Mouse (Mus musculus) forebrain, embryonic 11.5 days (tissue): ENCODE measurements around the gene Tsga10ip. TPM values are rescaled to one million over a fixed set of nuclear protein-coding genes. Genes with fewer than 3 reads are reported as not detected.

ENCODE experiments used
- ATAC-seq: fragments of 200-750 bp; cut with Nextera tagmentation; replicated peaks from 2 replicates; pipeline ENCODE4 v1.8.0; 2017; ENCODE audit warnings: moderate TSS enrichment; ENCODE audit not compliant: low FRiP score
- DNase-seq: peaks from one replicate; pipeline ENCODE4 v3.0.0-alpha.2; 2017; ENCODE audit warnings: low spot score
- H3K27ac ChIP-seq: fragments of 300-500 bp; sonication (generic); 2 replicates; pipeline ENCODE4 v1.5.1; 2014; ENCODE audit warnings: low read depth, low read length
- H3K27me3 ChIP-seq: fragments of 300-500 bp; sonication (generic); 2 replicates; pipeline ENCODE4 v1.6.1; 2014; ENCODE audit warnings: mild to moderate bottlenecking, low read length, mixed read lengths; ENCODE audit not compliant: control insufficient read depth, insufficient read depth
- H3K36me3 ChIP-seq: fragments of 300-500 bp; sonication (generic); 2 replicates; pipeline ENCODE4 v1.6.1; 2014; ENCODE audit warnings: mild to moderate bottlenecking, low read length, moderate library complexity, mixed read lengths; ENCODE audit not compliant: control insufficient read depth, insufficient read depth
- H3K4me1 ChIP-seq: fragments of 300-500 bp; sonication (generic); replicated peaks from 2 replicates; pipeline ENCODE4 v1.6.1; 2014; ENCODE audit warnings: low read length, mixed read lengths; ENCODE audit not compliant: control insufficient read depth, insufficient read depth
- H3K4me2 ChIP-seq: fragments of 300-500 bp; sonication (generic); 2 replicates; pipeline ENCODE4 v1.6.1; 2014; ENCODE audit warnings: low read depth, mild to moderate bottlenecking, low read length, moderate library complexity, mixed read lengths; ENCODE audit not compliant: severe bottlenecking
- H3K4me3 ChIP-seq: fragments of 300-500 bp; sonication (generic); 2 replicates; pipeline ENCODE4 v1.5.1; 2014; ENCODE audit warnings: low read depth, low read length
- H3K9ac ChIP-seq: fragments of 300-500 bp; sonication (generic); 2 replicates; pipeline ENCODE4 v1.6.1; 2014; ENCODE audit warnings: low read length
- H3K9me3 ChIP-seq: fragments of 300-500 bp; sonication (generic); 2 replicates; pipeline ENCODE4 v1.6.1; 2016; ENCODE audit warnings: low read length, mixed read lengths; ENCODE audit not compliant: control insufficient read depth
- WGBS: fragments of 180-500 bp; shearing (Covaris S2); extraction: QIAGEN DNeasy Blood & Tissue Kit; methylation state at CpG from one replicate; pipeline ENCODE4 v1.1.7; 2014; 5-methylcytosine and 5-hydroxymethylcytosine counted together
- polyA plus RNA-seq: library from polyadenylated mRNA; unstranded; fragments of >200 nt; fragmentation: Nextera tagmentation; extraction: Ambion mirVana; gene quantifications from 2 replicates; pipeline ENCODE4 v1.2.1, GENCODE M21; 2014

Tsga10ip gene
- polyA plus RNA-seq, 1 experiment from 2014 or later = not detected

DNA sequence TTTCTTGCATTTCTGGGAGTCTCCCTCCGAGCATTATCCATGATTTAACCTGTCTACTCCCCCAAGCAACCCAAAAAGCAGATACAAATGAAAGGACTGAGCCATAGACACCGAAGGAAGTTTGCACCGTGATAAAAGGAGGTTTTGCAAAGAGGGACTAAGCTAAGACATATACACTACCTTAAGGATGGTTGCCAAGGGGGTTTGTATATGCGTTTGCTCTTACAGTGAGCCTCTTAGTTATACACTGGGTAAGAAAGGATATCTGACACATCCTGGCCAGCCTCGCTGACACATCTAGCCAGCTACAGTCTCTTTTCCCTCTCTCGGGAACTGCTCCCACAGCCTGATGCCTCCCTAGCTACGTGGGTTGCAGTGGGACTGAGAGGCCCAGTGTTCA lies 31.6 kb upstream of the Tsga10ip start:
- Histone ChIP-seq H3K27me3 (no peaks in the 10 kb centered on the region; the same call in 1 of the 2 replicates), H3K4me1 (peaks cover 4% of the 10 kb centered on the region; the same call in 1 of the 2 replicates), H3K9me3 (no peaks in the 10 kb centered on the region), H3K4me2 (no peak overlapping the region), H3K9ac (no peak overlapping the region; the same call in 1 of the 2 replicates), H3K4me3 (no peak overlapping the region), H3K36me3 (no peaks in the 10 kb centered on the region), H3K27ac (no peak overlapping the region)
- no peak for ATAC-seq
- WGBS = 74% methylated on average over 7 of the region's 7 CpGs
- DNase-seq = no peak

DNA sequence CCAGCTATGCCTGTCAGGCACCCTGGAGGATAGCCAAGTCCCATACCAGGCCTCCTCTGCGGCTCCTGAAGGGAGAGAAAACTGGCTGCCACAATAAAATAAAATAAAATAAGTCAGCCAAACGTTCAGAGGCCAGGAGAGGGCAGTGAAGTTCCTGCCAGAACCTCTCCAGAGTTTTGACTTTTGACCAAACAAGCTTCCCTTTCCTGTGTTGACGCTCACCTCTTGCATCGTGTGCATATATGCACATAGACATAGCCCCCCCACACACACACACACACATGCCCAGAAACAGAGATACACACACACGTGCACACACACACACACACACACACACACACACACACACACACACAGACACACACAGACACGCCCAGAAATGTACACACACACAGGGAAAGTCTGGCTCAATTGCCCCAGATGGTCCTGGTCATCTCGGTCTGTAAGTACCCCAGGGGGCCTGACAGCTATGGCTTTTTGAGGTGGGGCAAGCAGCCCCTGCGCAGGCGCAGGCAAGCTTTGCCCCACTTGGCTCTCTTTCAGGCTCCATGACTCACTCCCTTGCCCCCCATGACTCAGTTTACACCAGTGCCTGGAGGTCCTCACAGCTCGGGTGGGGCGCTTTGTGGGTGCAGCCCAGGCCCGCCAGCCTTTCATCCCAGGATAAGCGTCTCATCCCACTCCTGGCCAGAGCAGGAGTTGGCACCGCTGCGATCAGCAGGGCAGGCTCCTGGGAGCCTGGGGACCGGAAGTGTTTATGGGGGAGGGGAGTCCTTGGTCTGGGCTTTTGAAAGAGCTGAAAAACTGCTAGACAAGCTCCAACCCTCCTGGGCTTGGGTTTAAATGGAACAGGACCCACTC lies 30.9 kb upstream of the Tsga10ip start:
- no peak overlapping the region for H3K27ac ChIP-seq
- peak overlapping the region; percentile 37; the same call in 1 of the 2 replicates for H3K9ac ChIP-seq
- 0 out of 2 replicates have a peak overlapping the region, but pooled peaks have one; percentile 12 for H3K4me3 ChIP-seq
- peaks cover 4% of the 10 kb centered on the region; the same call in 1 of the 2 replicates for H3K4me1 ChIP-seq
- no peak for DNase-seq
- H3K36me3 ChIP-seq = no peaks in the 10 kb centered on the region
- no peaks in the 10 kb centered on the region; the same call in 1 of the 2 replicates for H3K27me3 ChIP-seq
- peak overlapping the region; percentile 43 for H3K4me2 ChIP-seq
- no peaks in the 10 kb centered on the region for H3K9me3 ChIP-seq
- ATAC-seq = no peak
- 21% methylated on average over 16 of the region's 16 CpGs for WGBS

DNA sequence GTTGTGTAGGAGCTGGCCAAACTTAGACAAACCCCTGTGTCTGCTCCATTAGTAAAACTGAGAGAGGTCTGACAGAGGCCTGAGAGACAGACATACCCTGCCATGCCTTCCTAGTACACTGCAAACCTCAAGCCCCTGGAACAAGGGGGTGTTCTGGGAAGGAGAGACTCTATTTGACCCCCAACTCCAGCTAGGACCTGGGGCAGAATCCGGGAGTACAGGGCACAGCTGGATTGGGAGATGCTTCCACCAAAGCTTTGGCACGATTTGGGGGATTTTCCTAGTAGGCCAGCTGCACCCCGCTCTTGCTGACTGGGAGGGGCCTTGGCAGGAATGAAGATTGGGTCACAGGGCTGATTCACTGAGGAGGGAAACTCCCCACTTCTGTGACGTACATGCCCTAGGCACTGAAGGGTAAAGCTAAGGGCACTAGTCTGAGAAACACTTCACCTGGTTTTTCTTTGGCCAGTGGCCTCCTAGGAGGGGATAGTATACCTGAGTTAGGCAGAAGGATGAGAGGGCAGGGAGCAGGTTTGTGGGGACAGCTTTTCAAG lies 29.7 kb upstream of the Tsga10ip start:
- no peaks in the 10 kb centered on the region; the same call in 1 of the 2 replicates for H3K27me3 ChIP-seq
- no peak overlapping the region for H3K4me2 ChIP-seq
- H3K27ac ChIP-seq = no peak overlapping the region
- no peak overlapping the region for H3K9ac ChIP-seq
- ATAC-seq = no peak
- 75% methylated on average over 4 of the region's 4 CpGs for WGBS
- H3K9me3 ChIP-seq = no peaks in the 10 kb centered on the region
- DNase-seq = no peak
- no peak overlapping the region for H3K4me3 ChIP-seq
- H3K4me1 ChIP-seq = peaks cover 4% of the 10 kb centered on the region; the same call in 1 of the 2 replicates
- no peaks in the 10 kb centered on the region for H3K36me3 ChIP-seq

DNA sequence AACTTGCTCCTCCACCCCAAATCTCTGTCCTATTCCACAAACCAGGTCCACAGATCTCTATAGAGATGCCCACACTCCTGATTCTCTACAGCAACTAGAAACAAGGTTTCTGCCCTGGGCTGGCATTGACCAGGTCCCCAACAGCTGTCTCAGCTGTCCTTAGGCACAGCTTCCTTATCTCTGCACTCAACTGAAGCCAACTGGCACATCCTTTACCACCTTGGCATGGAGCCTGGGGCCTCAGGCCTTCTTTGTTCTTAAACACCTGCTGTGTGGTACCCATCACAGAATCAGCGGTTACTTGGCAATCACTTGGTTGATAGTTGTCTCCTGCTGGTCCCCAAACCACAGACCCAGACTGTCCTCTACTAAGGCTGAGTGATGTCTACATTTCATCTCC lies 28.1 kb upstream of the Tsga10ip start:
- no peak overlapping the region for H3K27ac ChIP-seq
- no peaks in the 10 kb centered on the region; the same call in 1 of the 2 replicates for H3K27me3 ChIP-seq
- no peak overlapping the region for H3K4me3 ChIP-seq
- no peak overlapping the region for H3K9ac ChIP-seq
- ATAC-seq (no peak), DNase-seq (no peak)
- no peaks in the 10 kb centered on the region for H3K9me3 ChIP-seq
- WGBS = 78% methylated on average over 1 of the region's 1 CpGs
- H3K4me2 ChIP-seq = no peak overlapping the region
- peaks cover 12% of the 10 kb centered on the region; the same call in 1 of the 2 replicates for H3K4me1 ChIP-seq
- peaks cover 5% of the 10 kb centered on the region; the same call in 1 of the 2 replicates for H3K36me3 ChIP-seq

DNA sequence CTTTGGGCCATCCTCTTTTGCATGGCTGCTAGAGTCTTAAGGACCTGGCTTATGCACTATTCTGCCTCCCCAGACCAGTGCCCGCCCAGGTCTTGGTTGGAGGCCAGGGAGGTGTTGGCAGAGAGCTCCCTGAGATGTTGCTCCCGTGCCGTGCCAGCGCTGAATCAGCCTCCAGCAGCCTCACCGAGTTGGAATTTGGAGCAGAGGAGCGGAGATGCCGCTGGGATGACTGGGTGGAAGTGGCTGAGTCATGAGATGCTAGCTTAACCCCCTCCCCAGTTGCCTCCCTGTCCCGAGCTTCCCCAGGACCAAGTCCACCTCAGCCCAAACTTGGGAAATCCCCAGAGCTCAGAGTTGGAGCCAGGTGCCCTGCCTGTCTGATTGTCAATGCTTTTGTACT lies 27.5 kb upstream of the Tsga10ip start:
- Histone ChIP-seq H3K9me3 (no peaks in the 10 kb centered on the region), H3K4me1 (peaks cover 12% of the 10 kb centered on the region; the same call in 1 of the 2 replicates), H3K4me2 (no peak overlapping the region), H3K4me3 (no peak overlapping the region), H3K36me3 (peaks cover 5% of the 10 kb centered on the region; the same call in 1 of the 2 replicates), H3K9ac (no peak overlapping the region), H3K27me3 (no peaks in the 10 kb centered on the region; the same call in 1 of the 2 replicates), H3K27ac (no peak overlapping the region)
- 78% methylated on average over 8 of the region's 8 CpGs for WGBS
- no peak for DNase-seq
- no peak for ATAC-seq

DNA sequence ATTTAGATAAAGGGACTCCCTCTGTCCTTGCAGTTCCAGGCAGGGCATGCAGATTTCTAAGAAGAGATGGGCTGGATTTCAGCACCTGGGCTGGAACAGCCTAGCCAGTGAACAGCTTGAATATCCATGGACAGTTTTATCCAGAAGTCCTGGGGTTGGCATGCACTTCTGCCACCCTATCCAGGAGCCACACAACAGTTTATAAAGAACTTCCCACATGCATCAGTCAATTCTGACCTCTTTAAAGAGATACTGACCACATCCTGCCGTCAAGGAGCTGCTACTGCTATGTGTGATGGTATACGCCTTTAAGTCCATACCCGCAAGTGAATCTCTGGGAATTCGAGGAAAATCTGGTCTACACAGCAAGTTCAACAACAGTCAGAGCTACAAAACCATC lies 26.9 kb upstream of the Tsga10ip start:
- WGBS = 88% methylated on average over 4 of the region's 4 CpGs
- Histone ChIP-seq H3K9me3 (no peaks in the 10 kb centered on the region), H3K4me3 (no peak overlapping the region), H3K9ac (no peak overlapping the region), H3K36me3 (peaks cover 5% of the 10 kb centered on the region; the same call in 1 of the 2 replicates), H3K4me2 (no peak overlapping the region), H3K27ac (no peak overlapping the region), H3K27me3 (no peaks in the 10 kb centered on the region; the same call in 1 of the 2 replicates), H3K4me1 (peaks cover 12% of the 10 kb centered on the region; the same call in 1 of the 2 replicates)
- DNase-seq (no peak), ATAC-seq (no peak)

DNA sequence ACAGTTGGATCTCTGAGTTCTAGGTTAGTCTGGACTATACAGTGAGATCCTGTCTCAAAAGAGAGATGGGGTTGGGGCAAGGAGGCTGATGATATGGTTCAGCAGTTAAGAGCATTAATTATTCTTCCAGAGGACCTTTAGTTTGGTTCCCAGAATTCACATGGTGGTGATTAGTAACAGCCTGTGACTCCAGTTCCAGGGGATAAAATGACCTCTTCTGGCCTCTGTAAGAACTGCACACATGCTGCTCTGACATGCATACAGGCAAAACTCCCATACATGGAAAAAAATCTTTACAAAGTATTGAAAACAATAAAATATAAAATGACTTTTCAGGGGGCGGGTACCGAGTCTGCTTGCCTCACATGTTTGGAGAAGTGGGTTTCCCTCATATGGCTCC lies 25.8 kb upstream of the Tsga10ip start:
- WGBS = 82% methylated on average over 2 of the region's 2 CpGs
- Histone ChIP-seq H3K27me3 (no peaks in the 10 kb centered on the region), H3K4me2 (no peak overlapping the region), H3K4me1 (peaks cover 16% of the 10 kb centered on the region; the same call in 1 of the 2 replicates), H3K9ac (no peak overlapping the region), H3K36me3 (peaks cover 5% of the 10 kb centered on the region; the same call in 1 of the 2 replicates), H3K4me3 (no peak overlapping the region), H3K27ac (no peak overlapping the region), H3K9me3 (no peaks in the 10 kb centered on the region)
- DNase-seq (no peak), ATAC-seq (no peak)

DNA sequence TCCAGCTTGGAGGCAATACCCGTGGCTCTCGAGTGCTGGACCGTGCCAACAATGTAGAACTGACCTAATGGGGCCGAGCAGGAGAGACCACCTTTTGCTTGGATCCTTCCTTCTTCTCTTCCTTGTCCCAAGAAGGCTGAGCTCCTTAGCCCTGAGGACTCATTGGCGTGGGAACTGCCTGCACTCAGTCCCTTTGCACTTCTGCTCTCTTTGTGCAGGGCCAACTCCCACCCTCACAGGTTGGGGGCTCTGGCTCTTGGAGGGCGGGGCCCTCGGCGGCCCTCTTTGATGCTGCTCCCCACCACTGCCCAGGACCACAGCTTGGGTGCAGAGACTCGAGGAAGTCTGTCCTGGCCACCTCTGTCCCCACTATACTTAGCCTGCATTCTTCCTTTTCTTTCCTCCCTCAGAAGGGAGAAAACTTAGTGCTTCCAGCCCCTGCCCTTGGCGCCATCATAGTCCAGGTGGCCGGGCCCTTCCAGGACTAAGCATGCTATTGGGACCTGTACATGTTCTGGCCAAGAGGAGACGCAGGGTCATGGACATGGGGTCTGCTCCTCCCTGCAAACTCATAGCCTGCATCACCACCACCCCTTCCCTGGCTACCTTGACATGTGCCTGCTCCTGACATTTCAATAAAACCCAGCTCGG lies 24.4 kb upstream of the Tsga10ip start:
- Histone ChIP-seq H3K36me3 (peaks cover 5% of the 10 kb centered on the region; the same call in 1 of the 2 replicates), H3K27ac (no peak overlapping the region), H3K27me3 (no peaks in the 10 kb centered on the region), H3K4me2 (peak overlapping the region; percentile 85; the same call in 1 of the 2 replicates), H3K4me1 (peaks cover 17% of the 10 kb centered on the region; the same call in 1 of the 2 replicates), H3K9ac (no peak overlapping the region), H3K4me3 (peak overlapping the region; percentile 83; the same call in 1 of the 2 replicates), H3K9me3 (no peaks in the 10 kb centered on the region)
- ATAC-seq (no peak), DNase-seq (no peak)
- 92% methylated on average over 13 of the region's 13 CpGs for WGBS
